Comparison of ENCODE assay signal across 17 mouse cellular contexts in the genomic region with DNA sequence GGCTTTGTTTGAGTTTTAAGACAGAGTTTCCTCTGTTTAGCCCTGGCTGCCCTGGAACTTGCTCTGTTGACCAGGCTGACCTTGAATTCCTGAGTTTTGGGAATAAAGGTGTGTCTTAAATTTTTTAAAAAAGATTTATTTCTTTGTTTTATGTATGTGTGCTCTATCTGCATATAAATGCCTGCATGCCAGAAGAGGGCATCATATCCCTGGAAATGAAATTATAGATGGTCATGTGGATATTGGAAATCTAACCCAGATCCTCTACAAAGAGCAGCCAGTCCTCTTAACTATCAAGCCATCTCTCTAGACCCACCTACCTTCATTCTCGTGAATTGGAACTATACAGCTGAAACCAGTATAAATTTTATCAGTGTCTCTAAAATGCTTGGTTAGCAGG. TPM values are rescaled to one million over a fixed set of nuclear protein-coding genes. Genes with fewer than 3 reads are reported as not detected.
DNase-seq lines count a peak whose midpoint lies in the region; ATAC-seq and TF ChIP-seq lines count a peak whose summit lies in the region.
"Had no signal": no experiment of that assay in that cellular context is flagged by ENCODE, and none has a peak within 500 bp of the region (broad histone marks: within the 10 kb centered on the region; RNA-seq: fewer than 3 reads in every experiment).

No protein-coding gene starts in this region.

- H3K27me3 ChIP-seq in intestine, postnatal 0 days (replicated peaks; ENCODE audit: control insufficient read depth, insufficient read depth, low read length): no peaks in the 10 kb centered on the region
- no peaks in the 10 kb centered on the region for H3K27me3 ChIP-seq in intestine, embryonic 16.5 days (replicated peaks; ENCODE audit: control insufficient read depth, insufficient read depth, low read length)
- no peaks in the 10 kb centered on the region for H3K27me3 ChIP-seq in lung, embryonic 14.5 days (ENCODE audit: insufficient read depth, low read length)
- no peaks in the 10 kb centered on the region for H3K27me3 ChIP-seq in MEL (ENCODE audit: control insufficient read depth in 1 of 2, insufficient read depth in 2 of 2, low read length in 2 of 2)
- H3K27me3 ChIP-seq: embryonic facial prominence, embryonic 12.5 days; lung, embryonic 15.5 days; neural tube, embryonic 12.5 days had no signal

- TF ChIP-seq RAD21 in MEL (IDR thresholded peaks at IDR 0.05; ENCODE audit: low read depth, low read length): peak; percentile 27; the same call in 1 of the 2 replicates

- H3K4me3 ChIP-seq in intestine, postnatal 0 days (ENCODE audit: low read depth, low read length): no peak overlapping the region
- no peak overlapping the region for H3K4me3 ChIP-seq in intestine, embryonic 16.5 days (ENCODE audit: low read length)
- H3K4me3 ChIP-seq in lung, embryonic 14.5 days (ENCODE audit: low read depth, low read length): no peak overlapping the region
- no peak overlapping the region for H3K4me3 ChIP-seq in MEL (ENCODE audit: control insufficient read depth in 1 of 2, insufficient read depth in 1 of 2, low read depth in 2 of 2, low read length in 2 of 2)
- H3K4me3 ChIP-seq: embryonic facial prominence, embryonic 12.5 days; lung, embryonic 15.5 days; neural tube, embryonic 12.5 days had no signal

- H3K4me2 ChIP-seq in intestine, postnatal 0 days (replicated peaks; ENCODE audit: low read depth): no peak overlapping the region
- H3K4me2 ChIP-seq in intestine, embryonic 16.5 days (ENCODE audit: low read depth, low read length): no peak overlapping the region
- no peak overlapping the region for H3K4me2 ChIP-seq in lung, embryonic 14.5 days
- H3K4me2 ChIP-seq: embryonic facial prominence, embryonic 12.5 days; liver, embryonic 11.5 days; lung, embryonic 15.5 days; neural tube, embryonic 12.5 days had no signal

- no peaks in the 10 kb centered on the region; the same call in 1 of the 2 replicates for H3K4me1 ChIP-seq in intestine, postnatal 0 days (replicated peaks; ENCODE audit: control insufficient read depth, insufficient read depth, low read length)
- 0 out of 2 replicates have a peak, but pooled peaks cover 2% of the 10 kb centered on the region for H3K4me1 ChIP-seq in intestine, embryonic 16.5 days (ENCODE audit: control insufficient read depth, insufficient read depth, low read length)
- no peaks in the 10 kb centered on the region for H3K4me1 ChIP-seq in lung, embryonic 14.5 days (ENCODE audit: insufficient read depth)
- peaks cover 0 to 5% of the 10 kb centered on the region in 2 experiments; a peak in 1 of 4 replicates for H3K4me1 ChIP-seq in MEL (ENCODE audit: control insufficient read depth in 1 of 2, insufficient read depth in 2 of 2, low read length in 2 of 2)
- H3K4me1 ChIP-seq: lung, embryonic 15.5 days; neural tube, embryonic 12.5 days had no signal

- H3K79me2 ChIP-seq in MEL (ENCODE audit: control insufficient read depth, insufficient read depth, low read length, poor library complexity): no peaks in the 10 kb centered on the region

- no peaks in the 10 kb centered on the region for H3K9me3 ChIP-seq in intestine, postnatal 0 days (ENCODE audit: control insufficient read depth)
- H3K9me3 ChIP-seq in intestine, embryonic 16.5 days (ENCODE audit: control insufficient read depth, low read length): no peaks in the 10 kb centered on the region
- no peaks in the 10 kb centered on the region for H3K9me3 ChIP-seq in lung, embryonic 14.5 days (ENCODE audit: low read depth, low read length)
- no peaks in the 10 kb centered on the region for H3K9me3 ChIP-seq in MEL (replicated peaks; ENCODE audit: insufficient read depth, low read length)
- H3K9me3 ChIP-seq: embryonic facial prominence, embryonic 12.5 days; lung, embryonic 15.5 days; neural tube, embryonic 12.5 days had no signal

- TF ChIP-seq EP300 in MEL (IDR thresholded peaks at IDR 0.05; ENCODE audit: low read depth in 1 of 2, low read length in 2 of 2): no peak

- DNase-seq in lung, embryonic 14.5 days: peak; percentile 36
- DNase-seq in lung, adult 18-20 months: no peak
- DNase-seq in MEL (ENCODE audit: low read depth, low spot score): no peak
- DNase-seq in brain, embryonic 14.5 days (ENCODE audit: low read depth): peak; percentile 44
- DNase-seq in cerebellum, adult 9-10 months: no peak
- DNase-seq: adrenal gland, postnatal 14 days; cerebellum, adult 2 months; gastrocnemius, postnatal 14 days; thymus, adult 2 months had no signal

- no peak overlapping the region for H3K9ac ChIP-seq in intestine, postnatal 0 days (ENCODE audit: low read depth, low read length)
- H3K9ac ChIP-seq in intestine, embryonic 16.5 days (ENCODE audit: low read depth, low read length): no peak overlapping the region
- no peak overlapping the region for H3K9ac ChIP-seq in lung, embryonic 14.5 days
- no peak overlapping the region for H3K9ac ChIP-seq in MEL (ENCODE audit: control insufficient read depth, low read depth, low read length, poor library complexity, severe bottlenecking)
- H3K9ac ChIP-seq: embryonic facial prominence, embryonic 12.5 days; lung, embryonic 15.5 days; neural tube, embryonic 12.5 days had no signal

- no peak for ATAC-seq in intestine, postnatal 0 days
- ATAC-seq in intestine, embryonic 16.5 days: no peak
- no peak for ATAC-seq in lung, embryonic 14.5 days (ENCODE audit: insufficient read depth)

- no peaks in the 10 kb centered on the region for H3K36me3 ChIP-seq in intestine, postnatal 0 days (ENCODE audit: control insufficient read depth, insufficient read depth)
- no peaks in the 10 kb centered on the region for H3K36me3 ChIP-seq in intestine, embryonic 16.5 days (ENCODE audit: control insufficient read depth, insufficient read depth, low read length)
- no peaks in the 10 kb centered on the region for H3K36me3 ChIP-seq in lung, embryonic 14.5 days (ENCODE audit: insufficient read depth)
- no peaks in the 10 kb centered on the region; a peak in 1 of 4 replicates for H3K36me3 ChIP-seq in MEL (ENCODE audit: control insufficient read depth in 1 of 2, insufficient read depth in 2 of 2, low read length in 2 of 2)
- H3K36me3 ChIP-seq: embryonic facial prominence, embryonic 12.5 days; lung, embryonic 15.5 days; neural tube, embryonic 12.5 days had no signal

- TF ChIP-seq CTCF in intestine, postnatal 0 days (IDR thresholded peaks at IDR 0.05; ENCODE audit: low read depth): peak; percentile 54
- 0 out of 2 replicates have a peak, but pooled peaks have one; percentile 9 for TF ChIP-seq CTCF in lung, embryonic 14.5 days (IDR thresholded peaks at IDR 0.05; ENCODE audit: low read depth)
- TF ChIP-seq CTCF in MEL (IDR thresholded peaks at IDR 0.05 in 2 of 3, conservative IDR thresholded peaks at IDR 0.05 in 1 of 3; ENCODE audit: control insufficient read depth in 1 of 3, insufficient read depth in 1 of 3, low read depth in 2 of 3, low read length in 3 of 3, poor library complexity in 1 of 3, severe bottlenecking in 1 of 3): peak in 1 of 3 experiments; percentile 4; a peak in 1 of 6 replicates
- TF ChIP-seq CTCF in brain, embryonic 14.5 days (IDR thresholded peaks at IDR 0.05; ENCODE audit: borderline replicate concordance, extremely low read depth, insufficient read depth, insufficient read length): no peak

- H3K27ac ChIP-seq in intestine, postnatal 0 days (ENCODE audit: low read depth, low read length): no peak overlapping the region
- H3K27ac ChIP-seq in intestine, embryonic 16.5 days (ENCODE audit: low read length): no peak overlapping the region
- no peak overlapping the region for H3K27ac ChIP-seq in lung, embryonic 14.5 days (ENCODE audit: low read depth)
- no peak overlapping the region for H3K27ac ChIP-seq in MEL (ENCODE audit: control insufficient read depth, low read depth, low read length)
- H3K27ac ChIP-seq: embryonic facial prominence, embryonic 12.5 days; lung, embryonic 15.5 days; neural tube, embryonic 12.5 days had no signal

- 62% methylated on average over 1 of the region's 1 CpGs for WGBS in intestine, postnatal 0 days
- 73% methylated on average over 1 of the region's 1 CpGs for WGBS in intestine, embryonic 16.5 days
- WGBS in lung, embryonic 14.5 days: 66% methylated on average over 1 of the region's 1 CpGs

- no peak for TF ChIP-seq POLR2A in MEL (IDR thresholded peaks at IDR 0.05; ENCODE audit: control insufficient read depth in 1 of 2, insufficient read depth in 1 of 2, low read depth in 1 of 2, low read length in 2 of 2, poor library complexity in 1 of 2)
- TF ChIP-seq POLR2A in brain, embryonic 14.5 days (IDR thresholded peaks at IDR 0.05; ENCODE audit: borderline replicate concordance, extremely low read depth, insufficient read depth, insufficient read length, poor library complexity, severe bottlenecking): no peak

TF ChIP-seq in MEL, 35 proteins besides CTCF, POLR2A, EP300 and RAD21:
- TF ChIP-seq POLR2AphosphoS5 (IDR thresholded peaks at IDR 0.05; ENCODE audit: borderline replicate concordance, low read depth, low read length): no peak
- no peak for TF ChIP-seq MAX (IDR thresholded peaks at IDR 0.05; ENCODE audit: low read length)
- no peak for TF ChIP-seq UBTF (IDR thresholded peaks at IDR 0.05; ENCODE audit: borderline replicate concordance, insufficient read depth, low read depth, low read length)
- TF ChIP-seq ELF1 (IDR thresholded peaks at IDR 0.05; ENCODE audit: low read depth, low read length): no peak
- no peak for TF ChIP-seq ZKSCAN1 (IDR thresholded peaks at IDR 0.05; ENCODE audit: low read depth, low read length)
- TF ChIP-seq BHLHE40 (IDR thresholded peaks at IDR 0.05; ENCODE audit: borderline replicate concordance, low read depth, low read length): no peak
- no peak for TF ChIP-seq SMC3 (IDR thresholded peaks at IDR 0.05; ENCODE audit: low read depth, low read length)
- no peak for TF ChIP-seq TBP (IDR thresholded peaks at IDR 0.05; ENCODE audit: low read depth, low read length)
- no peak for TF ChIP-seq NELFE (IDR thresholded peaks at IDR 0.05; ENCODE audit: low read depth, low read length)
- TF ChIP-seq MYB (IDR thresholded peaks at IDR 0.05; ENCODE audit: low read depth, low read length): no peak
- no peak for TF ChIP-seq POLR2AphosphoS2 (IDR thresholded peaks at IDR 0.05; ENCODE audit: low read length)
- TF ChIP-seq JUND (IDR thresholded peaks at IDR 0.05; ENCODE audit: low read depth, low read length): no peak
- TF ChIP-seq MYC (IDR thresholded peaks at IDR 0.05; ENCODE audit: low read depth, low read length): no peak
- TF ChIP-seq CHD2 (IDR thresholded peaks at IDR 0.05; ENCODE audit: low read length): no peak
- TF ChIP-seq GATA1 (IDR thresholded peaks at IDR 0.05; ENCODE audit: low read depth, low read length): no peak

RNA-seq across cellular contexts. Expression of gene Epcam, which starts 35.1 kb away (rescaled TPM):
- polyA plus RNA-seq in intestine, postnatal 0 days (2015; fragmentation: Nextera tagmentation; extraction: Ambion mirVana): 1,279 and 1,318 TPM in 2 replicates
- polyA plus RNA-seq in intestine, embryonic 16.5 days (2015; fragmentation: Nextera tagmentation; extraction: Ambion mirVana): 1,152 and 1,162 TPM in 2 replicates
- polyA plus RNA-seq in lung, embryonic 14.5 days (2014; fragmentation: Nextera tagmentation; extraction: Ambion mirVana): 341 and 349 TPM in 2 replicates
- total RNA-seq in MEL (2012; rRNA removed): not detected in 2 replicates
- not detected for polyA plus RNA-seq in MEL (2012; ENCODE audit: insufficient read depth in 1 of 2, insufficient read length in 2 of 2, low read depth in 1 of 2, low replicate concordance in 2 of 2, missing spikeins in 1 of 2)
- polyA plus RNA-seq in brain, embryonic 14.5 days (2012; rRNA removed): 4.0 and 4.3 TPM in 2 replicates
- total RNA-seq: left cerebral cortex, postnatal 36 days; megakaryocyte progenitor cell, adult 5-6 weeks had no signal

Comparison
In these comparisons a context has a peak if more than half of its experiments do, and no peak if none do; other contexts are left out.
1. DNase-seq: peak in lung, embryonic 14.5 days (single experiment) and brain, embryonic 14.5 days (single experiment); none in lung, adult 18-20 months (0 of 2), MEL (single experiment) and cerebellum, adult 9-10 months (single experiment).
2. RNA of gene Epcam, which starts 35.1 kb away (polyA plus RNA-seq): 1,279 to 1,318 TPM in intestine, postnatal 0 days, 1,152 to 1,162 TPM in intestine, embryonic 16.5 days and 341 to 349 TPM in lung, embryonic 14.5 days; 4.0 to 4.3 TPM in brain, embryonic 14.5 days and not detected in MEL; every median in the first group is over 10 times any median in the second.